Mouse (Mus musculus): ENCODE results near the gene Gm11077. TPM values are rescaled to one million over a fixed set of nuclear protein-coding genes. Genes with fewer than 3 reads are reported as not detected.
A peak's percentile ranks its signal among the peaks of the same experiment; 100 is the strongest.

The Gm11077 gene
- polyA plus RNA-seq, 1 experiment from 2014 or later: not detected

GRCm38 (mm10) chr6:140696192-140696879 lies 32.7 kb upstream of the Gm11077 start:
- Histone ChIP-seq H3K36me3 (ENCODE audit: control insufficient read depth, insufficient read depth, low read length) (no peaks in the 10 kb centered on the region), H3K4me2 (replicated peaks; ENCODE audit: low read depth) (no peak overlapping the region), H3K27ac (replicated peaks) (no peak overlapping the region), H3K4me1 (replicated peaks; ENCODE audit: control insufficient read depth, insufficient read depth) (0 out of 2 replicates have a peak, but pooled peaks cover 2% of the 10 kb centered on the region), H3K4me3 (ENCODE audit: low read depth, low read length) (no peak overlapping the region), H3K9ac (ENCODE audit: low read length) (no peak overlapping the region), H3K27me3 (ENCODE audit: control insufficient read depth, insufficient read depth, low read length) (no peaks in the 10 kb centered on the region), H3K9me3 (ENCODE audit: control insufficient read depth, low read length) (no peaks in the 10 kb centered on the region)
- TF ChIP-seq EP300 (optimal IDR thresholded peaks at IDR 0.05) (no peak), CTCF (IDR thresholded peaks at IDR 0.05; ENCODE audit: low read depth) (no peak)
- DNase-seq (ENCODE audit: low spot score): no peak
- WGBS: 45% methylated on average over 12 of the region's 12 CpGs
- no peak for ATAC-seq (ENCODE audit: low FRiP score, low TSS enrichment)

- Histone ChIP-seq H3K27ac (replicated peaks) (no peak overlapping the region), H3K36me3 (ENCODE audit: control insufficient read depth, insufficient read depth, low read length) (no peaks in the 10 kb centered on the region)
- no peak for ATAC-seq (ENCODE audit: low FRiP score, low TSS enrichment)
Observed at GRCm38 (mm10) chr6:140697994-140698393, 31.1 kb upstream of the Gm11077 start.

GRCm38 (mm10) chr6:140698596-140698995 lies 30.5 kb upstream of the Gm11077 start:
- no peaks in the 10 kb centered on the region for H3K36me3 ChIP-seq (ENCODE audit: control insufficient read depth, insufficient read depth, low read length)
- 82% methylated on average over 1 of the region's 1 CpGs for WGBS
- ATAC-seq (ENCODE audit: low FRiP score, low TSS enrichment): no peak
- DNase-seq (ENCODE audit: low spot score): no peak
- H3K9ac ChIP-seq (ENCODE audit: low read length): no peak overlapping the region
- H3K27me3 ChIP-seq (ENCODE audit: control insufficient read depth, insufficient read depth, low read length): no peaks in the 10 kb centered on the region
- no peak overlapping the region for H3K4me2 ChIP-seq (replicated peaks; ENCODE audit: low read depth)
- TF ChIP-seq EP300 (optimal IDR thresholded peaks at IDR 0.05) (no peak), CTCF (IDR thresholded peaks at IDR 0.05; ENCODE audit: low read depth) (no peak)
- 0 out of 2 replicates have a peak, but pooled peaks cover 2% of the 10 kb centered on the region for H3K4me1 ChIP-seq (replicated peaks; ENCODE audit: control insufficient read depth, insufficient read depth)
- H3K9me3 ChIP-seq (ENCODE audit: control insufficient read depth, low read length): no peaks in the 10 kb centered on the region
- no peak overlapping the region for H3K27ac ChIP-seq (replicated peaks)
- H3K4me3 ChIP-seq (ENCODE audit: low read depth, low read length): no peak overlapping the region

More at GRCm38 (mm10) chr6:140697994-140698393, 31.1 kb upstream of the Gm11077 start:
- WGBS: 79% methylated on average over 11 of the region's 11 CpGs
- Histone ChIP-seq H3K4me1 (replicated peaks; ENCODE audit: control insufficient read depth, insufficient read depth) (0 out of 2 replicates have a peak, but pooled peaks cover 2% of the 10 kb centered on the region), H3K9ac (ENCODE audit: low read length) (no peak overlapping the region), H3K9me3 (ENCODE audit: control insufficient read depth, low read length) (no peaks in the 10 kb centered on the region), H3K4me2 (replicated peaks; ENCODE audit: low read depth) (no peak overlapping the region), H3K4me3 (ENCODE audit: low read depth, low read length) (no peak overlapping the region), H3K27me3 (ENCODE audit: control insufficient read depth, insufficient read depth, low read length) (no peaks in the 10 kb centered on the region)
- DNase-seq (ENCODE audit: low spot score): no peak
- no peak for TF ChIP-seq EP300 (optimal IDR thresholded peaks at IDR 0.05)
- TF ChIP-seq CTCF (IDR thresholded peaks at IDR 0.05; ENCODE audit: low read depth): no peak

- no peak overlapping the region for H3K27ac ChIP-seq (replicated peaks)
- WGBS: 63% methylated on average over 6 of the region's 6 CpGs
- TF ChIP-seq CTCF (IDR thresholded peaks at IDR 0.05; ENCODE audit: low read depth) (no peak), EP300 (optimal IDR thresholded peaks at IDR 0.05) (no peak)
- H3K4me3 ChIP-seq (ENCODE audit: low read depth, low read length): no peak overlapping the region
- H3K4me2 ChIP-seq (replicated peaks; ENCODE audit: low read depth): no peak overlapping the region
- no peak overlapping the region for H3K9ac ChIP-seq (ENCODE audit: low read length)
- H3K4me1 ChIP-seq (replicated peaks; ENCODE audit: control insufficient read depth, insufficient read depth): no peaks in the 10 kb centered on the region
- H3K9me3 ChIP-seq (ENCODE audit: control insufficient read depth, low read length): no peaks in the 10 kb centered on the region
- no peak for ATAC-seq (ENCODE audit: low FRiP score, low TSS enrichment)
- H3K27me3 ChIP-seq (ENCODE audit: control insufficient read depth, insufficient read depth, low read length): no peaks in the 10 kb centered on the region
- no peak for DNase-seq (ENCODE audit: low spot score)
- no peaks in the 10 kb centered on the region for H3K36me3 ChIP-seq (ENCODE audit: control insufficient read depth, insufficient read depth, low read length)
Observed at GRCm38 (mm10) chr6:140701259-140701658, 27.8 kb upstream of the Gm11077 start.

DNA sequence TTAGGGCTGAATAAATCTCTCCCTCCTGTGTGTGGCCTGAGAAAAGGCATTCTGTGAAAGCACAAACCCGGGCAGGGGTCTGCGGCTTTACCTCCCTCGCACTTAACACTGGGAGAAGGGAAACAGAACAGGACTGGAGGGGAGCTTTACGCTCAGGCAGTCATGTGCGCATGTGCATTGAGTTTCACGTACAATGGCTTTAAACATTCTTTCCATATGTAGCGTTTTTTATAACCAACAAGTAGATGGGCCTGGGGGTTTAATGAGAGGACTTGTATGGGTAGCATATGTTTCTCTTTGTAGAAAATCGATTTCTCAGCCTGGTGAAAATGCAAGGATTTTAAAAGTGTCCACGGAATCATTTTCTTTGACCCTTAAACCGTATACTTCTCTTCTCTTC lies 24.0 kb upstream of the Gm11077 start:
- no peak for ATAC-seq (ENCODE audit: low FRiP score, low TSS enrichment)

GRCm38 (mm10) chr6:140706056-140706455 lies 23.0 kb upstream of the Gm11077 start:
- ATAC-seq (ENCODE audit: low FRiP score, low TSS enrichment) (no peak), DNase-seq (ENCODE audit: low spot score) (no peak)
- Histone ChIP-seq H3K4me3 (ENCODE audit: low read depth, low read length) (no peak overlapping the region), H3K9me3 (ENCODE audit: control insufficient read depth, low read length) (no peaks in the 10 kb centered on the region), H3K27me3 (ENCODE audit: control insufficient read depth, insufficient read depth, low read length) (no peaks in the 10 kb centered on the region), H3K4me1 (replicated peaks; ENCODE audit: control insufficient read depth, insufficient read depth) (no peaks in the 10 kb centered on the region), H3K9ac (ENCODE audit: low read length) (no peak overlapping the region), H3K4me2 (replicated peaks; ENCODE audit: low read depth) (no peak overlapping the region), H3K27ac (replicated peaks) (no peak overlapping the region), H3K36me3 (ENCODE audit: control insufficient read depth, insufficient read depth, low read length) (no peaks in the 10 kb centered on the region)
- no peak for TF ChIP-seq EP300 (optimal IDR thresholded peaks at IDR 0.05)
- peak; percentile 40 for TF ChIP-seq CTCF (IDR thresholded peaks at IDR 0.05; ENCODE audit: low read depth)
- 92% methylated on average over 5 of the region's 5 CpGs for WGBS

More for the DNA sequence above, 24.0 kb upstream of the Gm11077 start:
- no peak overlapping the region for H3K27ac ChIP-seq (replicated peaks)
- 92% methylated on average over 10 of the region's 10 CpGs for WGBS
- DNase-seq (ENCODE audit: low spot score): no peak
- no peaks in the 10 kb centered on the region for H3K27me3 ChIP-seq (ENCODE audit: control insufficient read depth, insufficient read depth, low read length)
- no peaks in the 10 kb centered on the region for H3K36me3 ChIP-seq (ENCODE audit: control insufficient read depth, insufficient read depth, low read length)
- H3K9ac ChIP-seq (ENCODE audit: low read length): no peak overlapping the region
- H3K4me1 ChIP-seq (replicated peaks; ENCODE audit: control insufficient read depth, insufficient read depth): no peaks in the 10 kb centered on the region
- H3K4me3 ChIP-seq (ENCODE audit: low read depth, low read length): no peak overlapping the region
- no peak for TF ChIP-seq EP300 (optimal IDR thresholded peaks at IDR 0.05)
- no peak for TF ChIP-seq CTCF (IDR thresholded peaks at IDR 0.05; ENCODE audit: low read depth)
- no peaks in the 10 kb centered on the region for H3K9me3 ChIP-seq (ENCODE audit: control insufficient read depth, low read length)
- no peak overlapping the region for H3K4me2 ChIP-seq (replicated peaks; ENCODE audit: low read depth)

Measured in stomach, postnatal 0 days (tissue).